Mouse (Mus musculus) G1E (cell line): ENCODE measurements at regions not wholly inside any gene's neighbourhood (a gene's known extent, or its start where the extent isn't known, plus 50 kb on each side); places are given as distances from the start of the nearest gene placed in this dataset.
A peak's percentile ranks its signal among the peaks of the same experiment; 100 is the strongest.
"Not testable (repeated sequence)": the region's sequence is repeated elsewhere in the genome, so short reads cannot be mapped to it uniquely, and the experiment has no call there.

Source experiments
- ATAC-seq: 2 replicates; pipeline ENCODE4 v1.8.0; 2016; ENCODE audit warnings: mild to moderate bottlenecking; ENCODE audit not compliant: insufficient number of reproducible peaks, poor library complexity, low FRiP score, severe bottlenecking; ENCODE audit errors: extremely low read depth
- DNase-seq: peaks from one replicate; pipeline ENCODE4 v3.0.0; 2012; ENCODE audit warnings: low spot score
- H3K27me3 ChIP-seq: 2 replicates; pipeline ENCODE4 v1.6.1; 2012; ENCODE audit warnings: mild to moderate bottlenecking, low read length, inconsistent platforms; ENCODE audit not compliant: insufficient read depth
- H3K36me3 ChIP-seq: replicated peaks from 2 replicates; pipeline ENCODE3; 2012; ENCODE audit warnings: mild to moderate bottlenecking, inconsistent platforms
- H3K4me1 ChIP-seq: 2 replicates; pipeline ENCODE4 v1.6.1; 2012; ENCODE audit warnings: low read depth, low read length, inconsistent platforms, mixed read lengths; ENCODE audit not compliant: insufficient read depth
- H3K4me3 ChIP-seq: 2 replicates; pipeline ENCODE4 v1.5.1; 2012; ENCODE audit warnings: low read depth, mild to moderate bottlenecking, inconsistent platforms, low read length, moderate library complexity, mixed read lengths
- H3K9me3 ChIP-seq: replicated peaks from 2 replicates; pipeline ENCODE4 v1.6.1; 2012; ENCODE audit warnings: inconsistent platforms
- CTCF ChIP-seq: IDR thresholded peaks from 2 replicates; pipeline ENCODE4 v1.5.1; 2012; ENCODE audit warnings: low read depth, low read length, inconsistent platforms, mixed read lengths
- GATA1 ChIP-seq: IDR thresholded peaks from 2 replicates; pipeline ENCODE4 v1.6.1; 2012; ENCODE audit warnings: borderline replicate concordance, low read length, inconsistent platforms, mixed read lengths
- GATA2 ChIP-seq: IDR thresholded peaks from 2 replicates; pipeline ENCODE4 v1.6.1; 2012; ENCODE audit warnings: low read depth, low read length, inconsistent platforms, borderline replicate concordance
- POLR2AphosphoS5 ChIP-seq: IDR thresholded peaks from 2 replicates; pipeline ENCODE4 v1.6.1; 2012; ENCODE audit warnings: low read depth, low read length, inconsistent platforms; ENCODE audit not compliant: insufficient replicate concordance
- TAL1 ChIP-seq: conservative IDR thresholded peaks from 2 replicates; pipeline ENCODE4 v1.6.1; 2012; ENCODE audit warnings: low read depth, low read length, inconsistent platforms, mixed read lengths

GRCm38 (mm10) chr16:15432681-15433080 lies 115.4 kb downstream of the Gm21897 start:
- no peaks in the 10 kb centered on the region for H3K9me3 ChIP-seq
- H3K4me1 ChIP-seq, result no peaks in the 10 kb centered on the region
- no peaks in the 10 kb centered on the region for H3K36me3 ChIP-seq
- no peaks in the 10 kb centered on the region for H3K27me3 ChIP-seq
- DNase-seq (no peak), ATAC-seq (no peak)
- no peak for TF ChIP-seq GATA2
- no peak for TF ChIP-seq CTCF
- no peak for TF ChIP-seq TAL1
- TF ChIP-seq GATA1, result no peak
- no peak for TF ChIP-seq POLR2AphosphoS5
- H3K4me3 ChIP-seq, result no peak overlapping the region

DNA sequence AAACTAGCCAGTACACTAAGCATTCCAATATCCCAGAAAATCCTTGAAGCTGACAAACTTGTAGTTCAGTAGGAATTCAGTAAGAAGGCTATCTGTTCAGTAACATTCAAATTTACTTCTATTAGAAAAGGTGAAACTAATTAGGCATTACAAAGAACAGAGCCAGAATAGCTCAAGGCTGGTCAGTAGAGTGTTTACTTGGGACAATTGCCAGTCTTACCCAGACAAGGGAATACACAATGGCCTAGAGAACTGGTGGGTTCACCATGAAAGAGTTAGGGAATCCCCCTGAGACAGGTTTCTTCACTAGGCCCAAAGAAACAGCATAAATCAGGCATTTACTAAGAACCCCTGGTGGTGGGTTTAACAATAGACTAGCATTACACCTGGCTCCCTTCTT lies 145.6 kb downstream of the Gm21897 start:
- not testable (repeated sequence) for H3K4me3 ChIP-seq, H3K27me3 ChIP-seq, H3K36me3 ChIP-seq, H3K4me1 ChIP-seq, DNase-seq, ATAC-seq
- peaks cover 15% of the 10 kb centered on the region for H3K9me3 ChIP-seq

DNA sequence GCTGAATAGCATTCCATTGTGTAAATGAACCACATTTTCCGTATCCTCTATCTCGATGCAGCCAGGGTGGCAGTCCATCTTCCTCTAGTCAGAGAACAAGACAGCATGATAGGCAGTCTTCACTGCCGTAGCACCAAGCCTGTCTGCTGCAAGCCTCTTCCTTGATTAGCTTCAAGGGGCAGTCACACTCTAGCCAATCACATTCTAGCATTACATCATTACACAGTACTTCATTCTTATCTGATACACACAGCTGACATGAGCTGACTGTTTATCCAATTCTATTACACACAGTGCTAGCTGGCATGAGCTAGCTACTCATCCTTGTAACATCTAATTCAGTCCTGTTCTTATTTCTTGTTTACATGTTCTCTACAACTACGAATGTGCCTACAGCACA lies 156.6 kb downstream of the Gm21897 start:
- no peaks in the 10 kb centered on the region for H3K9me3 ChIP-seq
- no peaks in the 10 kb centered on the region for H3K27me3 ChIP-seq
- H3K4me1 ChIP-seq, result no peaks in the 10 kb centered on the region
- no peak for TF ChIP-seq GATA2
- 0 out of 2 replicates have a peak, but pooled peaks have one; percentile 5 for TF ChIP-seq TAL1
- no peak for DNase-seq
- 0 out of 2 replicates have a peak, but pooled peaks have one; percentile 22 for ATAC-seq
- H3K36me3 ChIP-seq, result no peaks in the 10 kb centered on the region
- no peak overlapping the region for H3K4me3 ChIP-seq

DNA sequence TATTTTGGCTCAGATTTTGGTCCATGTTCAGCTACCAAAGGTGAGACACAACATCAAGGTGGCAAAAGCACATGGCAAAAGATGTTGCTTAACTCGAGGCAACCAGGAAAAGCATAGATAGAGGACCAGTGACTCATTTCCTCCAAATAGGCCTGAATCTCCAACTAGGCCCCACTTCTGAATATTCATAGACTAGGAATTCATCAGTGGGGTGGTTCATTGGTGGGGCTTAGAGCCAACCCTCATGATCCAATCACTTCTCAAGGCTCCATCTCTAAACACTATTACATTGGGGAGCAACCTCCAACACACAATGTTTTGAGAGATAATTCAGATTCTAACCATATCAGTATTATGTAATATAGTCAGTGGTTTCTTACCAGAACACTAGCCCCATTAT lies 161.6 kb downstream of the Gm21897 start:
- no peak overlapping the region for H3K4me3 ChIP-seq
- no peaks in the 10 kb centered on the region for H3K9me3 ChIP-seq
- no peaks in the 10 kb centered on the region for H3K27me3 ChIP-seq
- TF ChIP-seq GATA1, result no peak
- H3K4me1 ChIP-seq, result no peaks in the 10 kb centered on the region
- DNase-seq (no peak), ATAC-seq (no peak)
- H3K36me3 ChIP-seq, result no peaks in the 10 kb centered on the region

GRCm38 (mm10) chr16:15491328-15491999 lies 174.2 kb downstream of the Gm21897 start:
- ATAC-seq (no peak), DNase-seq (no peak)
- no peak for TF ChIP-seq GATA2
- TF ChIP-seq TAL1, result no peak
- no peaks in the 10 kb centered on the region for H3K27me3 ChIP-seq
- H3K4me1 ChIP-seq, result no peaks in the 10 kb centered on the region
- H3K9me3 ChIP-seq, result no peaks in the 10 kb centered on the region
- H3K36me3 ChIP-seq, result no peaks in the 10 kb centered on the region
- H3K4me3 ChIP-seq, result no peak overlapping the region

- no peak for DNase-seq
- H3K9me3 ChIP-seq, result no peaks in the 10 kb centered on the region
- ATAC-seq, result no peak
- no peak overlapping the region for H3K4me3 ChIP-seq
- no peaks in the 10 kb centered on the region for H3K36me3 ChIP-seq
- H3K27me3 ChIP-seq, result no peaks in the 10 kb centered on the region
- H3K4me1 ChIP-seq, result no peaks in the 10 kb centered on the region
- TF ChIP-seq GATA1 (no peak), POLR2AphosphoS5 (no peak), CTCF (no peak), TAL1 (no peak), GATA2 (no peak)
These were observed 176.0 kb downstream of the Gm21897 start for GRCm38 (mm10) chr16:15493236-15493635.
